Mouse (Mus musculus) left cerebral cortex, postnatal 36 days (tissue): ENCODE data around the gene Slc25a28. TPM values are rescaled to one million over a fixed set of nuclear protein-coding genes. Genes with fewer than 3 reads are reported as not detected.

Experiments used
- DNase-seq, 2 experiments: peaks; one replicate each; pipeline ENCODE4 v3.0.0; 2021 to 2022; ENCODE audit warnings: low spot score in 2 of 2, mixed read lengths in 1 of 2
- intact Hi-C: fragments of 180-260 bp; cut with DNase I; formaldehyde crosslinking; loops from one replicate; pipeline ENCODE4 v1.15.1; 2025
- total RNA-seq, 2 experiments: library from RNA; stranded (reverse); gene quantifications; 2 replicates each; pipeline ENCODE4 v1.2.3; 2021

Gene Slc25a28
- total RNA-seq, 2 experiments from 2014 or later: 39.2 to 39.9 TPM

DNA sequence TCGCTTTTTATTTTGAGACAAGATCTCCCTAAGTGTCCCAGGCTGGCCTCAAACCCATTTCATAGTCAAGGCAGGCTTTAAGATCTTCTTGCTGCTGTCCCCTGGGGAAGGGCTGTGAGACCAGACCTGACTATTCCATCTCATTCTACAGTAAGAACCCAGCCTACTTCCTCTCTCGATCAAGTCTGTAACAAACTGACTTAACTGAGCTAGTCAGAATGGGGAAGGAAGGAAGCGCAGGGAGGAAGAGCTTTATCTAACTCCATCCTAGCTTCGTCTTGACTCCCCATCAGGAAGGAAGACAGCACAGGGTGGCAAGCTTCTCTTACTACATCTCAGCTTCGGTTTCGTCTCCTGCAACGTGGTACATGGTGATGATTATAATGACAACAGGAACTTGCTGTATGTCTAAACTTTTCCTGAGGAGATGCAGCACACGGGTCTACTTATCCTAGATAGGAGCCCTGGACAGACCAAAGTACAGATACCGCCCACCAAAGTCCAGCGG lies 4.8 kb upstream of the Slc25a28 start:
- intact Hi-C loops: no loop called here
- DNase-seq: no peak

DNA sequence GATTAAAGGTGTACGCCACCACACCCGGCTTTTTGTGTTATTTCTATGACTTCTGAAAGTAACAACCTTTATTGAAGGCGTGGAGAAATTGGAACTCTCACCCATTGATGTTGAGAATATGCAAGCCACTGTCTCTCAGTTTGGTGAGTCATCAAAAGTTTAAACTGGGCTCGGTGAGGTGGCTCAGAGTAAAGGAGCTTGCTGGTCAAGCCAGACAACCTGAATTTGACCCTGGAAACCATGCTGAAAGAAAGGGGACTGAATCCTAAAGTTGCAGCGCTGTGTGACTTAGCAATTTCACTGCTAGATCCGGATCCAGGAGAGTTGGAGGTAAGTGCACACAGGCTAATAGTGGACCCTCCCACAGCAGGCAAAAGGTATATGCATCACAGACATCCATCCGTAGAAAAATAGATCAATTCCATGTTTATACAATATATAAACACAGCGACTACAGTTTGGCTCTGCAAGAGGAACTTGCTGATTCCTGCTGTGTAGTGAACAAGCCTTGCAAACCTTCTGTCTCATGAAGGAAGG lies 3.9 kb upstream of the Slc25a28 start:
- intact Hi-C loops: no loop called here
- DNase-seq: no peak

DNA sequence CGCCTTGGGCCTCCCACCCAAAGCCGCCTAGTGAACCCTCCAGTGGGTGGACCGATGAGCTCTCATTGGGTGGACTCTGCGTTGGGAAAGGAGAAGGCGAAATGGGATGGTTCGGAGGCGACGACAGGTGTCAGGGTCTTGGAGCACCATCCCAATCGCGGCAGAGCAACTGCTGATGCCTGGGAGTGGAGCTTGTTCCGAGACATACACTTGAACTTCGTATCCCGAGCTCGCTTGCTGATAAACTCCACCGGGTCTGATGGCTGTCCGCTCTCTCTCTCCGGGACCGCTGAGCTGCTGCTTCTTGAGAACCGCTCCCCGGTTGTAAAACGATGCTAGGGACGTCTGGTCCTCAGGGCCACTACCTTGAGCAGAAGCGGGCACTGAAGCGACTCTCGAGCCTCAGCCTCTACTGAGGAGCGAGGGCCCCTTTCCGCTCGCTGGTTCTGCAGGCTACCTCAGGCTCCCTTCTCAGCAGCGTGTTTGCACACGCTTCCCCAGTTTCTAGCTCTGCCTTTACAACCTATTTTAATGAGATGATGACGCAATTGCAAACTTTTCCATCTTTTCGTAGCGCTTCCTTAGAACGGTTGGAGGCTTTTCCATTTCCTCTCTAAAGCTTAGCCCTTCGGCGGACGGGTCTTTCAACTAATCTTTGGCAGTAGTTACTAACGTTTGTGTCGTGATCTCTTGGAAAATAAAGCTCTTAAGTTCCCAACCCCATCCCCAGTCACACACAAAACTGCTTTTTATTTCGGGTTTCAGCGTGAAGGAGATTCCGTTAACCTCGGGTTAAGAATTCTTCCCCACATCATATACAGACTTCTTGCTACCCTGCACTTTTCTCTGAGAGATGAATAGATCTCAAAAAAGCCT lies 1.1 kb upstream of the Slc25a28 start:
- intact Hi-C loops: loop anchor here (2.0 kb wide), 1 partner anchor 13 kb away; the partner anchor contains the start of gene Entpd7
- peak in 1 of 2 experiments; percentile 55 for DNase-seq

DNA sequence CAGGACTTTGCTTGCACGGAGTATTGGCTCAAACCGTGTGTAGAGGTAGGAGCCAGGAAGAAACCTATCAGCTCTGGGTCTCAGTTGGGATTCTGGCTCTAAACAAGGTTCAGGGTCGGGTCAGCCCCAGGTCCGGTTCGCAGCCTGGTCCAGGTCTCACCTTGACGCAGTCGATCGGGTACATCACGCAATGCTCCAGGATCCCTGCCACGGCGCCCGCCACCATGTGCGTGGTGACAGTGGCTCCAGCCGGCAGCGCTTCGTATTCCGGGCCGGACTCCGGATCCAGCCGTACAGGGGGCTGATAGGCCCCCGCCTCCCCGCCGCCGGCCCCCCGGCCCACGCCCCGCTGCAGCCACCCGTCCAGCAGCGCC lies 378 bp downstream of the Slc25a28 start:
- DNase-seq: no peak
- intact Hi-C loops: loop anchor here (2.0 kb wide), 1 partner anchor 14 kb away; the partner anchor contains the start of gene Entpd7

DNA sequence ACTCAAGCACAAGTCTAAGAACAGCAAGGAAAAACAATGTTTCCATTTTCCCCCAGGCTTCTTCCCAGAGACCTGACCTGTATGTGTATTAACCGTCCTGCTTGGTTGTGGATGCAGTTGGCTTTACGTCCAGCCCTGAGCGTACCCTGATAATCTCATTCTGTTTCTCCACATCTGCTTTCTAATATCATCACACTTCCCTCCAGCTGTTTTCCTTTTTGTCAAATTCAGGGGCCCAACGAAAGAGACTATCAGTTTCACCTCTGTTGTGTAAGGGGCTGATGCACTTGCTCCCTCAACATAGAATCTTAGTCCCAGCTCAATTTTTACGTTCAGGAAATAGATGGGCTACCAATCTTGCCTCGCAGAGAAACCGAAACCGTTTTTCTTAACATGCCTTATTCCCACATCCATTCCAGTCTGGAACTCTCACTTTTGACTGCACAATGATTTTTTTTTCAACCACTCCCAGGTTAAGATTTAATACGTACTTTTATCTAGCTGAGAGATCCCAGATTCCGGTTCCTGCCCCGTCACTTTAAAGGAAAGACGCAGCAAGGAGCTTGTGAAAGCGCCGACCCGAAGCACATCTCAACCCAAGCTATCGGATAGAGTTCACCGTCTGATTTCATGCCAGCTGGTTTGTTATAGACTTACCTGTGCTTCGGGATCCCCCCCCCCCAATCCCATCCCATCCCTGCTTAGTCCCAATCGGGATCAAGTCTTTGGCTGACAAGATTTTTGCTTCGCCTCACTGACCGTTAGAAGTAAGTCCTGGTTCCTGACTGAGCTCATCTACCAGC lies 967 bp downstream of the Slc25a28 start:
- no peak for DNase-seq

DNA sequence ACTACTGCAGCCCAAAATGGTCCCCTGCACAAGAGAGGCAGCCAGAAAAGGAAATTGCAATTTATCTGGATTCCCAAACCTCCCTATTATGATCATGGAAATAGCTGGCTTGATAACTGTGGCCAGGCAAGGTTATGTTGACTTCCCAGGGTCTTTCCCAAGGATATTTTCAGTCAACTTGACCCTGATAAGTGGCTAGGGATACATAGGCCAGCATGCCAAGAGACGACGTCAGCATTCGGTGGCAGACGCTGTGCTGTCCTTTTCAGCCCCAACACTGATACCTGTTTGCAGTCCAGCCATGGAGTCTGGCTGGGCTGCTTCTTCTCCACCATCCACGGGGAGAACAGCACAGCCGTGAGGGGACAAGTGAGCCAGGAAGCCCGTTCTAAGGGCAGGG lies 3.6 kb downstream of the Slc25a28 start:
- DNase-seq: no peak
- intact Hi-C loops: no loop called here

More for the DNA sequence above, 967 bp downstream of the Slc25a28 start:
- intact Hi-C loops: loop anchor here (2.0 kb wide), 1 partner anchor 15 kb away; the partner anchor contains the start of gene Entpd7

DNA sequence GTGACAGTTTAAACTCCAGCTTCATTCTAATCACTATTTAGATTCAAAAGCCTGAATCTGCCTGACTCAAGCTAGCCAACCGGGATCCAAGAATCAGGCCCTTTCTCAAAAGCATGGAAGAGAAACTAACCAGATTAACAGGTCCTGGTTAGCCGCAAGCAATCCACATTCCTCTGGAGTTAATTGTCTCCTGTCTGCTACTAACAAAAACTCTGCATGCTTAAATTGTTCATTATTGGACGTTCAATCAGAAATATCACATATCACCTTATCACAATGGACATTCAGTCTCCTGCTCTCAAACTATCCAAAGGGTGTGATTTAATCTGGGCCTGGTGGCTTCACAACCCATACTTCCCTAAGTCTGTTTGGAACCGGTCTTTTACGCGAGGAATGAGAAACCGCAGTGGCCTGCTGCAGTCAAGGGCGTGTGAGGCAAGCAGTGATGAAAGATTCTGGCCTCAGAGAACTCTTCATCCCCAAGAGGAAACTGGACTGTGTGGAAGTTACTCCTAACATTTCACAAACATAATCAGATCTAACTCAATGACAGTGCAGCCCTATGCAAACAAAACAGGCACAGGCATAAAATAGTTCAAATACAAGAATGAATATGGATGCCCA lies 5.4 kb downstream of the Slc25a28 start:
- intact Hi-C loops: loop anchor here (5.0 kb wide), 1 partner anchor 42 kb away; no protein-coding TSS in a partner anchor
- DNase-seq: no peak

DNA sequence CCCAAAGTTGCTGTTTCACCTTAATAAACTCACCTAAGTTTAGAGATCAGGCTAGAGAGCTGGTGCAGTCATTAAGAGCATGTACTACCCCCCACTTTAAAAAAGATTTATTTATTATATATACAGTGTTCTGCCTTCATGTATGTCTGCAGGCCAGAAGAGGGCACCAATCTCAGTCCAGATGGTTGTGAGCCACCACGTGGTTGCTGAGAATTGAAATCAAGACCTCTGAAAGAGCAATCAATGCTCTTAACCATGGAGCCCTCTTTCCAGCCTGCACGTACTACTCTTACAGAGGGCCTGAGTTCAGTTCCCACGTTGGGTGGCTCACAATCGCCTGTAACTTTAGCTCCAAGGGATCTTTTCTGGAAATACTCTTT lies 7.3 kb downstream of the Slc25a28 start:
- DNase-seq: no peak
- intact Hi-C loops: loop anchor here (5.0 kb wide), 1 partner anchor 40 kb away; no protein-coding TSS in a partner anchor

DNA sequence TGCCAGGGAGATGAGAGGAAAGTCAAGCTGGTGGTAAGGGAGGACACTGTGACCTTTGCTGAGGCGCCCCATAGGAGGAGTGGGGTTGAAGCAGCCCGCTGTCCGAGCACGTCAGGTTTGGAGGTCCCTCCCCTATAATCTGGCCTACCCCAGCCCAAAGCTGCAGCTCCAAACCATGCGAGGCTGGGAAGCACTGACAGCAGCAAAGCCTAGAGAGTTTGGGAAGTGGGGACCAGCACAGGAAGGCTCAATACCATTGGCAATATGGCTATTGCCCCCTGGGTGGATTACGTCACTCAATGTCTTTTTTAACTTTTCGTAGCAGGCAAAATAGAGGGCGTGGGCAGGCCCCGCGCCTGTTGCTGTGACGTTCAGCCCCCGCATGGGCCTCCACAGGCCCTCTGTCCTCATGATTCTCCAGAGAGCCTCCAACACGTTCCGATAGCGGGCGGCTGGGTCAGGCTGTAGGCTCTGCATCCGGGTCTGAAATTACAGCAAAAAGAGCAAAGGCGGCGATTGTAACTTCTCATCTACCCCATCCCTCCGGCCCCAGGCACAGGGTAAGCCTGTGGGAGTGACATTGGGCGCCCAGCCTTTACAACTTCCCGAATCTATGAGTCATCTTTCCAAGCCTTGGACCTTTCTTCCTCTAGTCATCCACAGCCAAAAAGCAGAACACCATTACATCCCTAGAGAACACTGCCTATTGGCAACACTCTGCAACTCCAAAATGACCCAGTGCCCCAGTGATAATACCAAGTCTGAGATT lies 7.8 kb downstream of the Slc25a28 start:
- DNase-seq: peak in 1 of 2 experiments; percentile 16
- intact Hi-C loops: loop anchor here (5.0 kb wide), 1 partner anchor 40 kb away; no protein-coding TSS in a partner anchor

DNA sequence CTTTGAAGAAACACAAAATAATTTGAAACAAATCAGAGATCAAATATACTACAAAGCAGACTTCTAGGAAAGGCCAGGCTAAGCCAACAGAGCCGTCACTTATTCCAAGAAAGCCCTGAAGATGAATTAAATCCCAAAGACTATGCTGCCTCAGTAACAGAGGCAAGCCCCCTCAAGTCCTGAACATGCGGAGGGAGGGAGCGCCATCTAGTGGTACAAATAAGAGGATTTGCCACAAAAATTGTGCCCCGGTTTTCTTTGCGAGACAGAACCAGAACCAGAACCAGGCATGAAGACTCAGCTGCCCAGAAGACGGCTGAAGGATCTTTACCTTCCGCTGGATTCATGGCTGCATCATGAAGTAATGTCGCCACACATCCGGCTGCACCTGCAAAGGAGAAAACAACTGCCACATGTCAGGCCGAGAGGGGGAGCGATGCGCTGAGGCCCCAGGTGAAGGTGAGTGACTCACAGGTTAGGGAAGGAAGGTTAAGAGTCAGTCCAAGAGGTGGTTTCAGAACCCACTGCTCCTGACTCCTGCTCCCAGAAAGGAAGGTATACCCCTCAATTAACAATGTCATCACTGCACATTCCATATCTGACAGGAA lies 9.1 kb downstream of the Slc25a28 start:
- intact Hi-C loops: loop anchor here (5.0 kb wide), 1 partner anchor 38 kb away; no protein-coding TSS in a partner anchor

DNA sequence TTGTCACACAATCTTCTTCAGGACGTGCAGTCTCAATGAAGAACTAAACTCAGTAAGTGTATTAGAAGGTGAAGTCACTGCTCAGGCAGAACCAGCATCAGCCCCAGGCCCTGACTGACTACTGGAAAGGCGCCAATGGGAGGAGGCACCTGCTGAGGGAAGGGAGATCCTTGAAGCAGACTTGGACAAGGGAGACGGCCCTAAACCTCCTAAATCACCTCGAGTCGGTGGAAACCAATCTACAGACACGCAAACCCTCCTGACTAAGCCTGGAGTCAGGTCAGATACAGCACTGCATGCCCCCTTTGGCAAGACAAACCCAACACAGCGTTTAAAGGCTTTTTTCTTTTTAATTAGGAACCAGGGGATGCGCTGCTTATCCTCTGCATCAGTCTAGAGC lies 11.2 kb downstream of the Slc25a28 start:
- DNase-seq: no peak
- intact Hi-C loops: no loop called here

More for the DNA sequence above, 9.1 kb downstream of the Slc25a28 start:
- DNase-seq: peak; percentile 21 to 33

DNA sequence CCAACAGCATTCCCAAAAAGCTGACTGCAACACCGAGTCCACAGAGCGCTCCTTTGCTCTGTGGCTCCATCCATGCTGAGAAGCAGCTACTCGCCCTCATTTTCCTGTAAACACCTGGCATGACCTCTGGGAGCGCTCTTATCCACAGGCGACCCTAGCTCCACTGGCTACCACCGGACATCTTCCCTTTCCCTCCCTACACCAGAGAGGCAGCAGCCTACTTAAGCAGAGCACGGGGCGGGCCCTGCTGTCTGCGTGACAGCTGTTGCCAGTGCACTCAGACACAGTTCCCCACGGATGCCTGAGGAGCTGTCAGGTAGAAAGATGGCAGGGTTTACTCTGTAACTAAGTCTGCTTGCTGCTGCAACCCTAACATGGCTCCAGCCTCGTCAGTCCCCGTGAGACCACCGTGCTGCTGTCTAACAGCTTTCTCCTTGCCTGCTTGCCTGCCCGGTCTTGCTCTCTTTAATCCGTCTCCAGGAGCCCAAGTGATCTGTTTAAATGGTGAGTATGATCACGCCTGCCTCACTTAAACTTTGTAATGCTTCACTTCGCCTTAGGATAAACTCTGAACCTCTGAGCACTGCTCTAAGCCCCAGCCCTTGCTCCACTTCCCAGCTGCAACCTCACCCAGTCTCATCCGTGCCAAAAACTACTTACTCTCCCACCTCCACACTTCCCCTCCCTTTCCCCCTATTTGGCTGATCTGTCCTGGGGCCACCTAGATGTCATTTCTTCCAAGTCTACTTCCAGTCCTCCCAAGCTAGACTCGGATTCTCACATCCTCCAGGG lies 12.3 kb downstream of the Slc25a28 start:
- intact Hi-C loops: no loop called here

DNA sequence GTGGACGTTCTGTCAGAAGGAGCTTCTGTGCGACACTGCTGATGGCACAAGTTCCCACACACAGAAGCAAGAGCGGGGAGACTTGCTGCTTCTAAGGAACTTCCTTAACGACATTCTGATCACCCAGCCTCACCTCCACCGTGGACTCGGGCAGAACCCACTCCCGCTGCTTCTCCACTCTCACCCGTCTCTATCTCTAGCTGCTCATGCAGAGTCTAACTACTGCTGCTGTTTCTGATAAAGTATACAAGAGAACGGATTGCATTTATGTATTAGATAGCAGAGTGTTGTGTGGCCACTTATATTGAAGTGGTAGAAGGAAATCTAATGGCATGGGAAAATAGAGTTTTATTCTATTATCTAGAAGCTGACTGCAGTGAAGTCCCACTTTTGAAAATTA lies 13.9 kb downstream of the Slc25a28 start:
- intact Hi-C loops: no loop called here
- DNase-seq: no peak

More for the DNA sequence above, 12.3 kb downstream of the Slc25a28 start:
- DNase-seq: no peak

DNA sequence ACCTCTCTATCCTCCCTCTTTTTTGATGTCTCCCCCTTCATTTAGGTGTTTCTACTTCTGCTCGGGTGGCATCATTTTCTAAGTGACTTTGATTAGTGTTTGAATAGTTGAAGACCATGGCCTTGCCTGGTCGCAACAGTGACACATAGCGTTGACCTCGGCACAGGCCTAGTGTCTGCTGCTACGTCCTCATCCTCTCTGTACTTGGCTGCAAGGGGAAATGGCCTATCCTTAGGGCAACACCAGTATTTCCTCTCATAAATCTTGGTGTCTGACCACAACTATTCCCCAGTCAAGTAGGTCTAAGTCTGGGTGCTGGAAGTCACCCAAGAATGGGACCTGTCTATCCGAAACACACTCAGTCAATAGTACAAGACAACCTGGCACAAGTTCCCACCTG lies 15.0 kb downstream of the Slc25a28 start:
- intact Hi-C loops: loop anchor here (5.0 kb wide), 1 partner anchor 127 kb away; no protein-coding TSS in a partner anchor

DNA sequence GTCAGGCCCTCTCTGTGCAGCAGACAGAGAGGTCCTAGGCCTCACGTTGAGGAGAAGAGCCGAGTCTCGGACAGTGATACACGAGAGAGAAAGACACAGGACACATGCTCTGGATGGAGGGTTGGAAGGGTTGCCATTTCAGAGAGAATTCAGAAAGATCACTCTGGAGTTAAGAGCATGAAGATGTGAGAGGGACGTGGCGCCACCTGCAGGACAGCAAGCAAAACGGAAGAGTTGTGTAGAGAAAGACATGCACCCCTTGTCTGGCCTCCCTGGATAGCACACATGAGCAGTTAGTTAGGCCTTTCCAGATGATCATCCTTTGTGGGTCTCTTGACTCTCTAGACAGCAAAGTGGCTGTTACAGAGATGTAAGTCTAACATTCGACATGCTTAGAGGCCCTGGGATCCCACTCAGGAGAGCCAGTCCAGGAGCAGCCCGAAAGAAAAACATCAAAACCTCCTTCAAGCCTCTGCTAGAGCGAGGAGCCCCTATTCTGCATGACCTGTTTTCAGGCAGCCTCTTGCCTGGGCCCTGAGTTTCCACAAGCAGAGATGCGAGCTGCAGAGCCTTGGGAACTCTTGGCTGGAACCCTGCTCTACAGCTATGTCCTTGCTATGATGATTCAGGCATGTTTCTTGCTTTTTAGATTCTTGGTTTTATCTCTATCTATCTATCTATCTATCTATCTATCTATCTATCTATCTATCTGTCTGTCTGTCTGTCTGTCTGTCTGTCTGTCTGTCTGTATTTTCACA lies 18.8 kb downstream of the Slc25a28 start:
- intact Hi-C loops: loop anchor here (2.0 to 5.0 kb wide), 2 partner anchors 25 to 124 kb away; no protein-coding TSS in a partner anchor
- DNase-seq: peak; percentile 43 to 47

More for the DNA sequence above, 15.0 kb downstream of the Slc25a28 start:
- no peak for DNase-seq

DNA sequence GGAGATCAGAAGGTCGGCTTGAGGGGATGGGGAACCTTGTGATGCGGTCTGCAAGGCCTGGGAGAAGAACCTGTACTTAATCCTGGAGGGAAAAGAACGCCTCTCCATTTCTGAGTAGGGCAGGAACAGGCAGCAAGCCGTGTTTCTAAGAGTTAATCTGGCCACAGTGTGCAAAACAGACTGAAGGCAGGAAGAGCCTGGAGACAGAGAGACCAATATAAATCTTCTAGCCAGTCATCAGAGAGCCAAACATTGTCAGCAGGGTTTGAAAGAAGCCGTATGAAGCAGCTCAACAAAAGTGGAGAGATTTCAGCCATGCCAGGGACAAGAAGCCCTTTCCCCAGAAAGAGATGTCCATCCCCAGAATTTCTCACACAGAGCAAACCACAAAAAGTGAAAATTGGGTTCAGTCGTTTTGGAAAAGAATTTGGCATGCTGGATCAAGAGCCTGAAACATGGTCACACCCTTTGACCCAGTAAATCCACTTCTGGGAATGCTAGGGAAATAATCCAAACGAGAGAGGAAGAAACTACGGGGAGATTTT lies 23.4 kb downstream of the Slc25a28 start:
- intact Hi-C loops: no loop called here

More for the DNA sequence above, 23.4 kb downstream of the Slc25a28 start:
- DNase-seq: no peak
